Mouse (Mus musculus) liver, embryonic 12.5 days (tissue): ENCODE measurements around the gene Sned1. TPM values are rescaled to one million over a fixed set of nuclear protein-coding genes. Genes with fewer than 3 reads are reported as not detected.
A peak's percentile ranks its signal among the peaks of the same experiment; 100 is the strongest.

Experiments used
- ATAC-seq: fragments of 200-750 bp; cut with Nextera tagmentation; 2 replicates; pipeline ENCODE4 v1.8.0; 2017; ENCODE audit warnings: moderate number of reproducible peaks, mild to moderate bottlenecking, moderate library complexity
- H3K27ac ChIP-seq: fragments of 300-500 bp; sonication (generic); 2 replicates; pipeline ENCODE4 v1.5.1; 2016; ENCODE audit warnings: mild to moderate bottlenecking
- H3K27me3 ChIP-seq: fragments of 300-500 bp; sonication (generic); replicated peaks from 2 replicates; pipeline ENCODE4 v1.6.1; 2016; ENCODE audit warnings: mild to moderate bottlenecking, moderate library complexity
- H3K36me3 ChIP-seq: fragments of 300-500 bp; sonication (generic); 2 replicates; pipeline ENCODE4 v1.6.1; 2016; ENCODE audit warnings: mild to moderate bottlenecking, moderate library complexity
- H3K4me1 ChIP-seq: fragments of 300-500 bp; sonication (generic); 2 replicates; pipeline ENCODE4 v1.6.1; 2016
- H3K4me2 ChIP-seq: fragments of 300-500 bp; sonication (generic); 2 replicates; pipeline ENCODE4 v1.6.1; 2016; ENCODE audit warnings: mild to moderate bottlenecking, moderate library complexity
- H3K4me3 ChIP-seq: fragments of 300-500 bp; sonication (generic); 2 replicates; pipeline ENCODE4 v1.5.1; 2016; ENCODE audit warnings: mild to moderate bottlenecking, moderate library complexity
- H3K9ac ChIP-seq: fragments of 300-500 bp; sonication (generic); 2 replicates; pipeline ENCODE4 v1.6.1; 2016; ENCODE audit warnings: mild to moderate bottlenecking, moderate library complexity
- H3K9me3 ChIP-seq: fragments of 300-500 bp; sonication (generic); replicated peaks from 2 replicates; pipeline ENCODE4 v1.6.1; 2016; ENCODE audit warnings: mild to moderate bottlenecking, moderate library complexity
- WGBS: fragments of 180-500 bp; shearing (Covaris S2); methylation state at CpG from one replicate; pipeline ENCODE4 v1.1.7; 2016; ENCODE audit not compliant: insufficient replicate concordance; 5-methylcytosine and 5-hydroxymethylcytosine counted together
- microRNA-seq: library from miRNA; unstranded; fragments of <30 nt; microRNA quantifications from one replicate; pipeline ENCODE4, GENCODE M21; 2017
- polyA plus RNA-seq: library from polyadenylated mRNA; unstranded; fragments of >200 nt; fragmentation: Nextera tagmentation; extraction: Ambion mirVana; gene quantifications from 2 replicates; pipeline ENCODE4 v1.2.1, GENCODE M21; 2016

Gene Sned1
- polyA plus RNA-seq, 1 experiment from 2014 or later = 0.52 TPM

DNA sequence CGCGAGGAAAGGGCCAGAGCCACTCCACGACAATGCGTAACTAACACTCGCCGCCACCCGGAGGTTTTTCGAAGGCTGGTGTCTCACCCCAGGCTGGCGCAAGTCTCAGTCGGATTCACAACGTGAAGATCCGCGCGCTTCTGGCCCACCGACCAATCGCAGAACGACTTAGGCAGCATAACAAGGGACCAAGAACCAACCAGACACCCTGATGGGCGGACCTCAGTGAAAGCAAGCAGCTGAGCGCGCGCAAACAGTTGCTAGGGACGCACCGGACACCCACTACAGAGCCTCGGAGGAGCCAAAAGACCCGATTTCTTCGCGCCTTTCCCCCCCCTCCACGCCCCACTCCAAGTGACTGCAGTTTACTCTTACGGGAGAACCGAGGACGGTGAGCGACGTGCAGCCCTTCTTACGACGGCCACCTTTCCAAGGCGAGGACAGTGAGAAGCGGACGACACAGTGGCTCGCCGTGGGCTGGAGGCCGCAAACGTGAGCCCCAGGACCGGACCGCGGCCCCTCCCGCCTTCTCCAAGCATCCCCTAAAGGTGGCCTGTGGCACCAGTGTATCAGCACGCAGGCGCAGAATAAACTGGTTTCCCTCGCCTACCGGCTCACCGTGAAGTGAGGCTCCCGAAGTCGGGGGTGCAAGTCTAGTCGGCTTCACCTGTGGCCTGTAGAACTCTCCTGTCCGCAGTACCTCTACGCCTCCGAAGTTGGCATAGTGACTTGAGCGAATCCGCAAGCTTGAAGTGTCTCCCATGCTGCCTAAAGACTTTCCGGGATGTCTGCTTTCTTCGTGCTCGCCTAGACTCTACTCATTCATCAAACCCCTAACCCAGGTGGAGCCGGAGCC is 107.2 kb downstream of the Sned1 start, which contains the start of the genes Ppp1r7 and Pask:
Gene Ppp1r7 (plus strand): TSS at position 207 of the 856 bp plus-strand sequence.
Gene Pask (minus strand): TSS at position 835 of the 856 bp plus-strand sequence.
- under 1% methylated on average over 62 of the region's 63 CpGs for WGBS
- Histone ChIP-seq H3K4me2 (peak within 1 kb of the TSS; percentile 76), H3K4me3 (peak within 1 kb of the TSS; percentile 96), H3K36me3 (peaks cover 27% of the 10 kb centered on the region), H3K9ac (peak within 1 kb of the TSS; percentile 92), H3K4me1 (peaks cover 39% of the 10 kb centered on the region), H3K9me3 (no peaks in the 10 kb centered on the region), H3K27me3 (no peaks in the 10 kb centered on the region), H3K27ac (peak within 1 kb of the TSS; percentile 79)
- ATAC-seq = peak; percentile 89

DNA sequence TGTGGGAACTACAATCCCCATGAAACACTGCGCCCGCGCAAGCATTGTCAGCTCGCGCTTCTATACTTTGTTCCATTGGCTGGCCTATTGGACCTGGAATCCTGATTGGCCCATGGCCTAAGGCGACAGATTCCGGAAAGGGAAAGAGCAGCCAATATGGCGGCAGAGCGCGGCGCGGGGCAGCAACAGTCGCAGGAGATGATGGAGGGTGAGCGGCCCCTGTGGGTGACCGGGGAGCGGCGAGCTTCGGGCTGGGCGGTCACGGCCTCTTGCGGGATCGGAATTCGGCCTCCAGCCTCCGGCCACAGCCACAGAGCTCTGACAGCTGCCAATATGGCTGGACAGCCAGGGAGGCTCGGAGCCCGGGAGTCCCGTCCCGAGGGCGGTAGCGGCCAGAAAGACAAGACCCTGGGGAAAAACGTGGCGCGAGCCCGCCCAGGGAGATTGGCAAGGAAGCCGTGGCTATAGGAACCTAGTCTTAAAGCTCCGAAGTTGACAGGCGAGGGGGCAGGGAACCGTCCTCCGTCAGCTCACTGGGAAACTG is 107.9 kb downstream of the Sned1 start:
- peak overlapping the region; percentile 76 for H3K4me2 ChIP-seq
- peak overlapping the region; percentile 92 for H3K9ac ChIP-seq
- no peaks in the 10 kb centered on the region for H3K27me3 ChIP-seq
- peak; percentile 90 for ATAC-seq
- H3K36me3 ChIP-seq = peaks cover 34% of the 10 kb centered on the region
- peak overlapping the region; percentile 96 for H3K4me3 ChIP-seq
- no peaks in the 10 kb centered on the region for H3K9me3 ChIP-seq
- peak overlapping the region; percentile 79 for H3K27ac ChIP-seq
- under 1% methylated on average over 39 of the region's 39 CpGs for WGBS
- peaks cover 39% of the 10 kb centered on the region for H3K4me1 ChIP-seq

DNA sequence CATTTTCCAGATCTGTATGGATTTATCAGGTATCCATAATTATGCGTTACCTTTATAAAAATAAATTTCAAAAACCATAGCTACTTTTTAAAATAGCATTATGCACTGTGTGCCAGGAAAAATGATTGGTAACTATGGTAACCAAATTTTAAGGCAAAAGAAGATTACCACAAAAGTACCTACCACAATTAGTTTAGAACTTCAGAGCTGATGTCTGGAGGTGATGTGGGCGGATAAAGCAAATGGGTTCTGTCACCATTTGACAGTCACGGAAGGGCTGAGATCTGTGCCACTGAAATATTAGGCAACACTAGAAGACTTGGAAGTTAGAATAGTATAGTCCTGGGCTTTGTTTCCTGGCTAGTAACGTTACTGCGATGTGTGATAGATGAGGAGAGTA is 111.5 kb downstream of the Sned1 start:
- no peak for ATAC-seq
- Histone ChIP-seq H3K27ac (no peak overlapping the region), H3K4me2 (no peak overlapping the region), H3K36me3 (peaks cover 68% of the 10 kb centered on the region), H3K4me1 (peaks cover 17% of the 10 kb centered on the region), H3K27me3 (no peaks in the 10 kb centered on the region), H3K4me3 (no peak overlapping the region), H3K9me3 (no peaks in the 10 kb centered on the region), H3K9ac (no peak overlapping the region)
- WGBS = 87% methylated on average over 5 of the region's 5 CpGs

DNA sequence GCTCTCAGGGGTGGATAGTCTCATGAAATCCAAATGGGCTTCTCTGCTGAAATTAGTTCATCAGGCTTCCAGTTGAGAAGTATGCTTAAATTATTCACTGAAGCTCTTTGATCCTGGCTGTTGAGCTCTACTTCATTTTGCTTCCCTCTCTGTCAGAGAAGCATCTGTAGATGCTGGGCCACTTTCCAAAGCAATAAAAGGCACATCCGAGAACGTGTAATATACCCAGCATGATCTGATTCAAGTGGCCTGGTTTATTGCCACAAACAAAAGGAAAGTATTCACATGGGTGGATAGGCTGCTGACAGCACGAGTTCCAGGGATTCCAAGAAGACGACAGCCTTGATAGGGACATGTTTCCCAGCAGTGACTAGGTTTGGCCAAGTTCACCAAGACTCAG is 114.1 kb downstream of the Sned1 start:
- H3K4me3 ChIP-seq = no peak overlapping the region
- H3K9me3 ChIP-seq = no peaks in the 10 kb centered on the region
- no peaks in the 10 kb centered on the region for H3K27me3 ChIP-seq
- no peak for ATAC-seq
- peaks cover 9% of the 10 kb centered on the region for H3K4me1 ChIP-seq
- no peak overlapping the region for H3K9ac ChIP-seq
- H3K4me2 ChIP-seq = no peak overlapping the region
- peaks cover 93% of the 10 kb centered on the region for H3K36me3 ChIP-seq
- no peak overlapping the region for H3K27ac ChIP-seq
- 77% methylated on average over 4 of the region's 4 CpGs for WGBS

Small RNA genes within 50 kb of the gene (microRNA-seq; reads per million reads assigned to microRNA genes)
- gene Mir6901 (not detected), gene Mir6902 (not detected)

Other genes starting within 250 kb of the Sned1 start
- not detected in 2 replicates for gene Aqp12, start 229.5 kb upstream of the Sned1 start, polyA plus RNA-seq
- gene Kif1a, start 133.9 kb upstream of the Sned1 start, polyA plus RNA-seq = 0.38 and 0.98 TPM in 2 replicates
- gene Agxt, start 100.6 kb upstream of the Sned1 start, polyA plus RNA-seq = 1.7 and 2.2 TPM in 2 replicates
- gene 2310007B03Rik, start 74.9 kb upstream of the Sned1 start, polyA plus RNA-seq = not detected in 2 replicates
- 0.02 and 0.04 TPM in 2 replicates for gene Crocc2, start 67.1 kb upstream of the Sned1 start, polyA plus RNA-seq
- 17.4 and 17.5 TPM in 2 replicates for gene Mterf4, start 70.1 kb downstream of the Sned1 start, polyA plus RNA-seq
- gene Ppp1r7, start 107.0 kb downstream of the Sned1 start, polyA plus RNA-seq = 58.6 and 59.6 TPM in 2 replicates
- gene Pask, start 107.6 kb downstream of the Sned1 start, polyA plus RNA-seq = 9.7 and 10.0 TPM in 2 replicates
- 0.11 and 0.39 TPM in 2 replicates for gene Ano7, start 138.1 kb downstream of the Sned1 start, polyA plus RNA-seq
- 88.7 and 92.8 TPM in 2 replicates for gene Hdlbp, start 243.0 kb downstream of the Sned1 start, polyA plus RNA-seq